In genomic region chr11:78488168-78488567, GRCm38 (mm10) we compare ENCODE assay signal across 9 mouse cellular contexts. TPM values are rescaled to one million over a fixed set of nuclear protein-coding genes. Genes with fewer than 3 reads are reported as not detected.
DNase-seq lines count a peak whose midpoint lies in the region; ATAC-seq and TF ChIP-seq lines count a peak whose summit lies in the region.
"Had no signal": no experiment of that assay in that cellular context is flagged by ENCODE, and none has a peak within 500 bp of the region (broad histone marks: within the 10 kb centered on the region; RNA-seq: fewer than 3 reads in every experiment).

No protein-coding gene starts in this region.

- intact Hi-C loops in left cerebral cortex, adult 2 months (cut with DNase I): no loop called here

- peak; percentile 92 for DNase-seq in heart, adult 11 months
- peak; percentile 86 for DNase-seq in NIH3T3 (ENCODE audit: low read depth)
- peak; percentile 88 to 89 for DNase-seq in cerebellum, postnatal 25 days
- DNase-seq in heart, embryonic 10.5 days (ENCODE audit: low spot score): peak; percentile 86
- peak; percentile 66 to 75 for DNase-seq in left cerebral cortex, adult 2 months (ENCODE audit: extremely low spot score in 1 of 2, low spot score in 2 of 2)
- DNase-seq in testis, postnatal 10 days (ENCODE audit: low spot score): peak; percentile 86
- DNase-seq: liver, embryonic 13.5 days had no signal

- H3K4me2 ChIP-seq in heart, embryonic 12.5 days: no peak overlapping the region
- H3K4me2 ChIP-seq in midbrain, embryonic 16.5 days (ENCODE audit: low read length): no peak overlapping the region
- H3K4me2 ChIP-seq: liver, embryonic 13.5 days had no signal

- ATAC-seq in heart, embryonic 12.5 days (ENCODE audit: insufficient number of reproducible peaks, low FRiP score): no peak
- 0 out of 2 replicates have a peak, but pooled peaks have one; percentile 19 for ATAC-seq in midbrain, embryonic 16.5 days

- peak; percentile 83 for TF ChIP-seq CTCF in left cerebral cortex, adult 2 months (IDR thresholded peaks at IDR 0.05)

- no peak overlapping the region for H3K9ac ChIP-seq in heart, embryonic 12.5 days
- no peak overlapping the region for H3K9ac ChIP-seq in midbrain, embryonic 16.5 days (ENCODE audit: low read depth, low read length)
- H3K9ac ChIP-seq: liver, embryonic 13.5 days had no signal

- 0 out of 2 replicates have a peak, but pooled peaks cover 8% of the 10 kb centered on the region for H3K4me1 ChIP-seq in heart, embryonic 12.5 days (replicated peaks)
- H3K4me1 ChIP-seq in heart, embryonic 10.5 days: peaks cover 7% of the 10 kb centered on the region
- H3K4me1 ChIP-seq in midbrain, embryonic 16.5 days (ENCODE audit: control insufficient read depth, insufficient read depth, low read length): peaks cover 13% of the 10 kb centered on the region

- H3K27ac ChIP-seq in heart, embryonic 12.5 days (ENCODE audit: poor library complexity, severe bottlenecking): no peak overlapping the region
- no peak overlapping the region for H3K27ac ChIP-seq in heart, embryonic 10.5 days
- H3K27ac ChIP-seq in left cerebral cortex, adult 2 months: no peak overlapping the region
- no peak overlapping the region for H3K27ac ChIP-seq in midbrain, embryonic 16.5 days (ENCODE audit: low read length)
- H3K27ac ChIP-seq: liver, embryonic 13.5 days had no signal

- H3K27me3 ChIP-seq in heart, embryonic 12.5 days (replicated peaks): peaks cover 88% of the 10 kb centered on the region
- H3K27me3 ChIP-seq in heart, embryonic 10.5 days (ENCODE audit: insufficient read depth, poor library complexity, severe bottlenecking): peaks cover 87% of the 10 kb centered on the region
- no peaks in the 10 kb centered on the region; the same call in 1 of the 2 replicates for H3K27me3 ChIP-seq in midbrain, embryonic 16.5 days (ENCODE audit: control insufficient read depth, insufficient read depth, low read depth, low read length)

- no peaks in the 10 kb centered on the region; the same call in 1 of the 2 replicates for H3K9me3 ChIP-seq in heart, embryonic 12.5 days (replicated peaks)
- no peaks in the 10 kb centered on the region for H3K9me3 ChIP-seq in heart, embryonic 10.5 days
- H3K9me3 ChIP-seq in midbrain, embryonic 16.5 days (replicated peaks; ENCODE audit: control insufficient read depth, low read length, poor library complexity, severe bottlenecking): no peaks in the 10 kb centered on the region
- H3K9me3 ChIP-seq: liver, embryonic 13.5 days had no signal

- 5% methylated on average over 8 of the region's 8 CpGs for WGBS in heart, embryonic 12.5 days
- 5% methylated on average over 8 of the region's 8 CpGs for WGBS in heart, embryonic 10.5 days
- WGBS in midbrain, embryonic 16.5 days: 3% methylated on average over 8 of the region's 8 CpGs

- H3K36me3 ChIP-seq in heart, embryonic 12.5 days: no peaks in the 10 kb centered on the region
- H3K36me3 ChIP-seq in heart, embryonic 10.5 days: no peaks in the 10 kb centered on the region
- peaks cover 25% of the 10 kb centered on the region for H3K36me3 ChIP-seq in midbrain, embryonic 16.5 days (ENCODE audit: control insufficient read depth, insufficient read depth, low read length)
- H3K36me3 ChIP-seq: liver, embryonic 13.5 days had no signal

- no peak overlapping the region for H3K4me3 ChIP-seq in heart, embryonic 12.5 days
- H3K4me3 ChIP-seq in heart, embryonic 10.5 days: no peak overlapping the region
- no peak overlapping the region for H3K4me3 ChIP-seq in left cerebral cortex, adult 2 months
- H3K4me3 ChIP-seq in midbrain, embryonic 16.5 days (ENCODE audit: low read depth, low read length): no peak overlapping the region
- H3K4me3 ChIP-seq: liver, embryonic 13.5 days had no signal

RNA-seq across cellular contexts. Expression of gene Sarm1, which starts 9.4 kb away (rescaled TPM):
- polyA plus RNA-seq in heart, embryonic 12.5 days (2016; fragmentation: Nextera tagmentation; extraction: Ambion mirVana): 0.31 and 0.40 TPM in 2 replicates
- polyA plus RNA-seq in heart, embryonic 10.5 days (2016; fragmentation: Nextera tagmentation; extraction: Ambion mirVana): 0.10 and 1.5 TPM in 2 replicates
- total RNA-seq in left cerebral cortex, adult 2 months (2021): 10 to 100 TPM; 34.3 to 34.8 TPM
- 49.9 and 50.7 TPM in 2 replicates for polyA plus RNA-seq in midbrain, embryonic 16.5 days (2015; fragmentation: Nextera tagmentation; extraction: Ambion mirVana)

RNA-seq across cellular contexts. Expression of gene Vtn, which starts 10.7 kb away (rescaled TPM):
- polyA plus RNA-seq in heart, embryonic 12.5 days (2016; fragmentation: Nextera tagmentation; extraction: Ambion mirVana): 0.45 and 3.6 TPM in 2 replicates
- 1.6 and 43.5 TPM in 2 replicates for polyA plus RNA-seq in heart, embryonic 10.5 days (2016; fragmentation: Nextera tagmentation; extraction: Ambion mirVana)
- 10 to 100 TPM; 69.3 to 76.0 TPM for total RNA-seq in left cerebral cortex, adult 2 months (2021)
- 115 and 127 TPM in 2 replicates for polyA plus RNA-seq in midbrain, embryonic 16.5 days (2015; fragmentation: Nextera tagmentation; extraction: Ambion mirVana)

RNA-seq across cellular contexts. Expression of gene Sebox, which starts 15.1 kb away (rescaled TPM):
- polyA plus RNA-seq in heart, embryonic 12.5 days (2016; fragmentation: Nextera tagmentation; extraction: Ambion mirVana): not detected in 2 replicates
- polyA plus RNA-seq in heart, embryonic 10.5 days (2016; fragmentation: Nextera tagmentation; extraction: Ambion mirVana): not detected in 2 replicates
- 1 to 10 TPM in 1 of 2 experiments, under 1 TPM in 1; 0.79 to 1.0 TPM for total RNA-seq in left cerebral cortex, adult 2 months (2021)
- polyA plus RNA-seq in midbrain, embryonic 16.5 days (2015; fragmentation: Nextera tagmentation; extraction: Ambion mirVana): 0.14 TPM in 1 of 2 replicates, not detected in the other

RNA-seq across cellular contexts. Expression of gene Slc46a1, which starts 22.7 kb away (rescaled TPM):
- polyA plus RNA-seq in heart, embryonic 12.5 days (2016; fragmentation: Nextera tagmentation; extraction: Ambion mirVana): 6.0 and 7.3 TPM in 2 replicates
- polyA plus RNA-seq in heart, embryonic 10.5 days (2016; fragmentation: Nextera tagmentation; extraction: Ambion mirVana): 7.8 and 12.8 TPM in 2 replicates
- total RNA-seq in left cerebral cortex, adult 2 months (2021): 10 to 100 TPM; 11.1 to 11.5 TPM
- polyA plus RNA-seq in midbrain, embryonic 16.5 days (2015; fragmentation: Nextera tagmentation; extraction: Ambion mirVana): 23.0 and 25.6 TPM in 2 replicates

RNA-seq across cellular contexts. Expression of gene Tmem199, which starts 23.8 kb away (rescaled TPM):
- 49.6 and 49.9 TPM in 2 replicates for polyA plus RNA-seq in heart, embryonic 12.5 days (2016; fragmentation: Nextera tagmentation; extraction: Ambion mirVana)
- polyA plus RNA-seq in heart, embryonic 10.5 days (2016; fragmentation: Nextera tagmentation; extraction: Ambion mirVana): 64.2 and 74.5 TPM in 2 replicates
- total RNA-seq in left cerebral cortex, adult 2 months (2021): 10 to 100 TPM; 40.6 to 44.3 TPM
- 95.5 and 96.6 TPM in 2 replicates for polyA plus RNA-seq in midbrain, embryonic 16.5 days (2015; fragmentation: Nextera tagmentation; extraction: Ambion mirVana)

Comparison
In these comparisons a context has a peak if more than half of its experiments do, and no peak if none do; other contexts are left out.
1. RNA of gene Sarm1, which starts 9.4 kb away (polyA plus RNA-seq): 49.9 to 50.7 TPM in midbrain, embryonic 16.5 days; 0.10 to 1.5 TPM in heart, embryonic 10.5 days and 0.31 to 0.40 TPM in heart, embryonic 12.5 days; every median in the first group is over 10 times any median in the second.
2. Peak in every context shown above with its lines, with median percentiles within 50 percentile points of each other: DNase-seq.